Mouse (Mus musculus) WW6 (cell line): ENCODE results near the gene Lamtor2.
A peak's percentile ranks its signal among the peaks of the same experiment; 100 is the strongest.
"Not testable (repeated sequence)": the region's sequence is repeated elsewhere in the genome, so short reads cannot be mapped to it uniquely, and the experiment has no call there.

ENCODE experiments used
- DNase-seq: peaks from one replicate; pipeline ENCODE4 v3.0.0-alpha.2; 2013; ENCODE audit warnings: low read depth, low spot score

Lamtor2 gene

DNA sequence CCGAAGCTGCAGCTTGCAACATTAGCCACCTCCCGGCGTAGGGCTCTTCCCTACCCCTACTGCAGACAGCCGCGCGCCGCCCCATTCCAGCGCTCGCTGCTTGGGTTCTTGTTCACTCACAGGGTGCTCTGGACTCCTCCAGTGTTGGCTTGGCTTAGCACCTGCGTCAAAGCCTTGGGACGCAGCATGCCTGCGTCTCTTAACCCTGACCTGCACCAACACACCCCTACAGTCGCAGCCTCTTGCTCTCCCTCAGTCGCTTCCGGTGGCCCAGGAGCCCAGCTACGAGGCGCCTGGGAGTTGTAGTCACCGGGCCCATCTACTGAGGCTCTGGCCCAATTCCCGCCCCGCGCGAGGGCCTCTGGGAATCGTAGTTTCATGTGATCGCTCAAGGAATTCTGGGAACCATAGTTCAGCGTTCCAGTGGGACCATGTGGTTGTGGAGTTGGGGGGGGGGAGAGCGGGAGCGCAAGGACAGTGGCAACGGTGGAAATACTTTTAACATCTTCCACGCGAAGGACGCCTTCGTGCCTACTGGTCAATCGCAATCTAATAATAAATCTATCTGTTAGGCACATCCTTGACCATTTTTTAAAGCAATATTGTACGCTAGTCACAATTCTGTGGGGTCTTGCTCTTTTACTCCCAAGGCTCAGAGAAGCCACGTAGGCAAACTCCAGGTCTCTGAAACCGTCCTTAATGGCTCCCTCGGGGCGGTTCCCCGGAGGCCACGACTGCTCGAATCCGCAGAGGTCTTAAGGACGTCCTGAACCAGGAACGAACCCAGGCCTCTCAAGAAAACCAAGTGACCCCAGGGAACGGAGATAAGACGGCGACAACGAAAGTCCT, at the start of gene Lamtor2:
Gene Lamtor2 (minus strand): TSS at position 399 of the 849 bp plus-strand sequence.
- peak; percentile 93 for DNase-seq

DNA sequence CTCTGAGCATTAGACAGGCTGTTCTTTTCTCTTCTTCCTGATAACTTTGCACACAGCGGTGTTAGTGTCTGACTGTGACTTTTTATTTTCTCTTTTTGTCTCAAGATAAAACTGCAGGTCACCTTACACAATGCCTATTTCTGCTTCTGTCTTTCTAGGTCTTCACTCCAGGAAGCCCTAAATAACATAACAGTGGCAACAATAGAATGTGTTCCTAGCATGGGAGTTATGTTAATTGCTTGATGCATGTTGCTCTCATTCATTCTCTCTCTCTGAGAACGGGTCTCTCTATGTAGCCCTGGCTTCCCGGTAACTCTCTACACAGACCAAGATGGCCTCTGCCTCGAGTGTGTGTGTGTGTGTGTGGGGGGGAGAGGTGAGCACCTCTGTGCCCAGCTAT, 49.6 kb upstream of the Lamtor2 start:
- DNase-seq, result no peak

DNA sequence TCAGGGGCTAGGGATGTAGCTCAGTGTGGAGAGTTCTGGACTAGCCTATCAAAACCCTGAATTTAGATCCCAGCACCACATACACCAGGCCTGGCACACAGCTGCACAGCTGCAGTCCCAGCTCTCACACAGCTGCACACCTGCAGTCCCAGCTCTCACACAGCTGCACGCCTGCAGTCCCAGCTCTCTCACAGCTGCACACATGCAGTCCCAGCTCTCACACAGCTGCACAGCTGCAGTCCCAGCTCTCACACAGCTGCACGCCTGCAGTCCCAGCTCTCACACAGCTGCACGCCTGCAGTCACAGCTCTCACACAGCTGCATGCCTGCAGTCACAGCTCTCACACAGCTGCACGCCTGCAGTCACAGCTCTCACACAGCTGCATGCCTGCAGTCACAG, 43.7 kb upstream of the Lamtor2 start:
- DNase-seq, result not testable (repeated sequence)

DNA sequence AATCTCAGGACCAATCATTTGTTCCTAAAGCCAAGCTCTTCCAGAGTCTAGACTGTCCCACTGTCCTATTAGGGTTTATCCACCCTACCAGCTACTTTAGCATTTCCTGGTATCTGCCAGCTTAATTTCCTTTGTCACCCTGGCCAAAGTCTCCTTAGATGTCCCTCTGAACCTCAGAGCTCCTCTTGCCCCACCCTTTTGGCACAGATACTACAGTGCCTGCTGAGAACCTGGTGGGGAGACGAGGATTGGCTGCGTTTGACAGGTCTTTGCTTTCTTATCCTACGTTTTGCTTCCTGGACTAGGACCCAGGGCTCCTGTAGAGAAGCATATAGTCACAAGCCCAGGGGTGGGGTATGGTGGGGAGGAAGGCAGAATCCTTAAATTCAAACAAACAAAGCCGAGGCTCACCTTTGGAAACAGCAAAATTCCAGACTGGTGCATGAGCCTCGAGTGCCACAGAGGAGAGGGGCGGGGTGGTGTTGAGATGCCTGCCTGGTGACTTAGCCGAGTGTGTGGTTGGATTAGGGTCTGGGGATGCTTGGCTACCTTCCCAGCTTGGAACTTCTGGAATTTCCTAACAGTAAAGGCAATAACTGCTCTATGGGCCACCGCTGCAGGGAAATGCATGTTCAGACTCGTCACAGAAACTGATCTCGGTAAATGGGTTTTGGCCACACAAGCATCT, 41.2 kb upstream of the Lamtor2 start:
- DNase-seq, result no peak

DNA sequence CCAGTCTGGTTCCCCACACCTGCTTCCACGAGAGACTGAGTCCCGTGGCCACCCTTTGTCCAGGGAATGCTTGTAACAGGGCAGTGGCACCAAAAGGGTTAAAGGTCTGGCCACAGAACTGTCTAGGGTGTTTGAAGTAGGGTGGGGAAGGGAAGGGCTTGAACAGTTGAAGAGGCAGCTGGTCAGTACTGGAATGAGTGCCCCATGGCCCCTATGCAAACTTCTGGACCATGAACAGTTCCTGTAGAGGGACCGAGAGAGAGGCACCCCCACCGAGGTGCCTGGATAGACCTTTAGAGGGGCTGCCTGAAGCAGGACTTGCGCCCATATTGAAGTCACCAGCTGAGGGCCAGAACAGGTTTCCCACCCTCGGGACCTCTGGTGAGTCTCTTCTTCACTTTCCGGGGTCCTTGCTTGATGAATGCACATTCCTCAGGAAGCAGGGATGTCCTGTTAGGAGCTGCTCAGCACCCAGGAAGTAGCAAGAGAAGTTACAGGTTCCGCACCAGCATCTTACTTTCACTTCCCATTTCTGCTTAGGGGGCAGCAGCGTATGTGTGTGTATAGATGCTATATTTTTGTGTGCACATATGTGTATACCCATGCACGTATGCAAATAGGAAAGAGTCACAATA, 40.2 kb upstream of the Lamtor2 start:
- DNase-seq, result no peak

DNA sequence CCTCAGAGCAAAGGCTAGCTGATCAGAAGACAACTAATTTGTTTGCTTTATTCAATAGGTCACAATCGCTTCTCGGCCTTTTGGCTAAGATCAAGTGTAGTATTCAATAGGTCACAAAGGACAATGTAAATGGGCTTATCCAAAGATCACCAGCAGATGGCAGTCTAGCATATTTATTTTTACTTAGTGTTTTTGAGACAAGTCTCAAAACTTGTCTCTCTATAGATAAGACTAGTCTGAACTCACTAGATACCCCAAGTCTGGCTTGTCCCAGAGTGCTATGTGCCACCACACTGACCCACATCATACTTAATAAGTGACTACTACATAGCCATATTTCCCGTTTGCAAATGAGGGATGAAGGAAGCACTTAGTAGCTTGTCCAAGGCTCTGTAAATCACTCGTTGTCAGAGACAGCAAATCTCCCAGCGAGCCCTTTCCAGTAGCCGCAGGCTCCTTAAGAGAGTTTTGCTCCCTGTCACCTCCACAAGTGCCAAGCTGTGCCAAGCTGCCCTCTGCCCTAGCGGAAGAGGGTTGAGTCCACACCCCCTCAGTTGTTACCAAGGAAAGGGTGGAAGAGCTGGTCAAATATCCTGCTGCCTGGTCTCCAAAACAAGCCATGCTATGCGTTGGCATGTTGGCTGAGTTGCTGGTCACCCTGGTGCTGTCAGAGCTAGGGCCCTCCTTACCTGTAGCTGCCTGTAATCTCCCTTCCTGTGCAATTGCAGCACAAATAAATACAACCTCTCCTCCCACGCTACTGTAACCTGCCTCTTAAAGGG, 39.3 kb upstream of the Lamtor2 start:
- DNase-seq, result no peak

DNA sequence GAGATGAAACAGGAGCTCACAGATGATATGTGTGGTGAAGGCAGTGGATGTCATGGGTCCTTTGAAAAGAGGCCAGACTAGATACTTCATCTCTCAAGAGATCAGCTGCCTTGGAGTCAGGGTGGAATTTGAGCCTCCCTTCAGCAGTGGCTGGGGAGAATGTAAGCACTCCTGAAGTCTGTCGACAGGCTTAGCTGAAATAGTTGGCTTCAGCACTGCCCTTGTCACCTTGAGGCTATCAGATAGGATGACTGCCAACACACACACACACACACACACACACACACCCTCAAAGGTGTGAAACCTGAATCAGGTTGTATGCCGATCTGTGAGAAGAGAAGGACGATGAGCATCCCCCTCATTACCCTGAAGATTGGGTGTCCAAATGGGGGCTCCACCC, 38.2 kb upstream of the Lamtor2 start:
- no peak for DNase-seq

DNA sequence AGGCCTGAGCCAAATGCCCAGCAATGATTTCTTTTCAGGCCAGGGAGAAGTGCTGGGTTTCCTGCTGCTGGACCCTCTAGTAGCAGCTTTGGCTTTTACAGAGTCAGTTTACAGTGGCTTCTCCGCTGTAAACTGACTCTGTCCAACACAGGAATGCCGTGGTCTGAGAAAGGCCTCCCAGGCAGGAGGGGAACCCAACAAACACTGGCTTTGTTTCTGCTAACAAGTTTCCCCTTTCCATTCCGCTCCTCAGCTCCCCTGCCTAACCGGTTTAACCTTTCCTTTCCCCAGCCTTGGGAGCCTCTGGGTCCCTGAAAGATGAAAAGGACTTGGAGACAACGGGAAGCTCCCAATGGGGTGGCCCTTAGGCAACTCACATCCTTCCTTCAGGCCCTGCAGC, 37.4 kb upstream of the Lamtor2 start:
- DNase-seq, result no peak

DNA sequence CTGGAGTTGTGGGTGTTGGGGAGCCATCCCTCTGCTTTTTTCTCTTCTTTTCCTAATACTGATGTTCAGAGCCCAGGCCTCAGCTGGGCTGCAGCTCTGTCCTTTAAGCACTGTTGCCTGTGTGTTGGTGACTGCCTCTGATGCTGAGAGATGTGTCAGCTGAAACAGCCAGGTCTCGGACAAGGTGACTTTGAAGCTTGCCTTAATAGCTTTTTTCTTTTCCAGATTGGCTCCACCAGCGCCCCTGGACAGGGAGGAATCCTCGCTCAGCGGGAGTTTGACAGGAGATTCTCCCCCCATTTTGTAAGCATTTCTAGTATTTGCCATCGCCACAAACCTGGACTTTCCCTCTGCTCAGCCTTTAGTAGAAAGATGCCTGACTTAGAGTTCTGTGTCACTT, 33.8 kb upstream of the Lamtor2 start:
- DNase-seq, result no peak

DNA sequence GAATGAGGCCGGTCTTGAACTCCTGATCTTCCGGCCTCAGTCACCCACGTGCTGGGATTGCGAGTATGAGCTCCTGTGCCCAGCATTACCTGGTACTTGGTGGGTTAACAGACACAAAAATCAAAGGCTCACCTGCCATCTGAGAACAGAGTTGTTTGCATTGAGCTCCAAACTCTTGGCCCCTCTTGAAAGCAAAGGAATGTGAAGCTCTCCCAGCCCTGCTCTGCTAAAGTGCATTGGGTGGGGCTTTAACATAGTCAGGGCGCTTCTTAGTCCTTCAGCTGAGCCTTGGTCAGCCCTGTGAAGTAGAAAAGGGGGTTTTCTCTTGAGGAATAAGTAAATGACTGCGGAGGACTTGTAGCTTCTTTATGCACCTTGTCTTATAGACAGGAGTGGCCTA, 32.9 kb upstream of the Lamtor2 start:
- DNase-seq, result no peak

DNA sequence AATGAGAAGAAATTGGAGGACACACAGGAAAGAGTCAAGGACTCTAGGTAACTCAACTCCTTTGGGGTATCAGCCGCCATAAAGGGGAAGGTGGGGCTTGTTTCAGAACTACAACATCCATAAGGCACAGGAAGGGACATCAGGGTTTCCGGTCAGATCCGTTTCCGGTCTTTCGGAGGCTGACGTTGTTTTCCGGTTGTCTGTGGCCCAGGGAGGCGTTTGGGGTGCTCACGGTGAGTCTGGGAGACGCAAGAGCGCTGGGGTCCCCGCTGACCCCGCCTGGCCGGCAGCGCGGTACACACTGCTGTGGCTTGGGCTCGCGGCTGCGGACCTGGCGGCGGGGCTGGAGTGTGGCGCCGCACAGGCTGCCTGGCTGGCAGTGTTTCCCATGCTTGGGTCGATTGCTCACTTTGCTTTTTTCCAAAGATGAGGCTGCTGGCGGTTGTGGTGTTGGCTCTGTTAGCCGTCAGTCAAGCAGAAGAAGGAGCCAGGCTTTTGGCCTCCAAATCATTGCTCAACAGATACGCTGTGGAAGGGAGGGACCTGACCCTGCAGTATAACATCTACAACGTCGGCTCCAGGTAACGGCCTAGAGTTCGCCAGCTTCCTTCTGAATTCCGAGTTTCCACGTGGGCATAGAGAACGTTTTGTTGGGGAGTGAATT, 26.7 kb upstream of the Lamtor2 start:
- no peak for DNase-seq

DNA sequence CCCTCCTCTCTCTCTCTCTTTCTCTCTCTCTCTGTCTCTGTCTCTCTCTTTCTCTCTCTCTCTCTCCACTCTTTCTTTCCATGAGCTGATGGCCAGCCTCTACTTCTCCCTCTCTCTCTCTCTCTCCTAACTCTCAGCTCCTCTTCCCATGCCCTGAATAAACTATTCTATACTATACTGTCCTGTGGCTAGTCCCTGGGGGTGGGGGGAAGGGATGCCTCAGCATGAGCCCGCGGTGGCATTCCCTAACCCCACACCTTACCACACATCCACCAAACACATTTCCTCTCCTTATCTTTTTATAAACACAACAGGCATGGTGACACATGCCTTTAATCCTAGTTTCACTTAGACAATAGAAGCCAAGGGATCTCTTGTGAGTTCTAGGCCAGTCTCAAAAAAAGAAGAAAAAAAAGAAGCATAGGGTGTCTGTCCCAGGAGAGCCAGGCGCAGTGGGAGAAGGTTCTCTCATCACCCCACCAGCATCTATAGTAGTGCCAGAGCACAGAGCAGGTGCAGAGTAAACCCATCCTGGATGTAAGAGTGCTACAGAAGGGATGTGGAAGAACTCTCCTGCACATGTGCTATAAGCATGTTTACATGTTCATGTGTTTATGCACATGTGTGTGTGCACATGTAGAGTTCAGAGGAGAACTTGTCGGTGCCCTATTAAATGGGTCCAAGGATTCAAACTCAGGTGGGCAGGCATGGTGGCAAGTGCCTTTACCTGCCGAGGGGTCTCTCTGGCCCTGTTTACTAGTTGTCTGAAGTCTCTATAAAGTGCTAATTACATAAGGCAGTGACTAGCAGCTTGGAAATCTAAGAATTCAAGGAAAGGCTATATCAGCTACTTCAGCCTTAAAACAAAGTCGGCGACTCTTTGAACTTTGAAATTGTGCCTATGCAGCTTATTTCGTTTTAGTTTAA, 25.9 kb upstream of the Lamtor2 start:
- DNase-seq, result no peak

DNA sequence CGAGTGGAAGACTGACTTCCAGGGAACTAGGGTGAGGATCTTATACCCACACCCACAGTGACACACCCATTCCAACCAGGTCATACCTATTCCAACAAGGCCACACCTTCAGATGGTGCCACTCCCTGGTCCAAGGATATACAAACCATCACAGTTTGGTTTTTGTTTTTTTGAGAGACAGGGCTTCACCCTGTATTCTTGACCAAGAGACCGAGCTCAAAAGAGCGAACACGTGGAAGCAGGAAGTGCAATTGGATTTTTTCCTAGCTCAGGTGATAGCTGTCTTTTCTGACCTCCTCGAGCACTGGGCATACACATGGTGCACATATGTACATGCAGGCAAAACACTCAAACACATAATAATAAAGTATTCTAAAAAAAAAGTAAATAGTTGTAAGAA, 25.0 kb upstream of the Lamtor2 start:
- DNase-seq, result not testable (repeated sequence)

DNA sequence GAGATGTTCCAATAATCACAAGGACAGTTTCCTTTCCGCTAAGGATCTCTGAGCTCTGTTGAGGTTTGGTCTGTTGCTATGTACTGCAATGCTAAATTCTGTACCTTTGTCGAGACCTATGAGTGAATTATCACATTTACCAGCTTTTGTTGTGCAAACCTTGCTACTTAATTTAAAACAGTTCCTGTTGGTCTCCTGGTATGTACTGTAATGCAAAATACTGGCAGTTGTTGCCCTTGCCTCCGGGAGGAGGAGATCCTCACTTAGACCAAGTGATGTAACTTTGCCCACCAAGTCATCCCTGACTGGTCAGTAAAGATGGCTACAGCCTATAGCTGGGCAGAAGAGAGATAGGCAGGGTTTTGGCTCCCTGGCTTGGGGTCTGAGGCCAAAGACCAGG, 22.7 kb upstream of the Lamtor2 start, which contains the start of gene Ssr2:
Gene Ssr2 (plus strand): TSS at position 337 of the 400 bp plus-strand sequence.
- DNase-seq, result peak; percentile 60

DNA sequence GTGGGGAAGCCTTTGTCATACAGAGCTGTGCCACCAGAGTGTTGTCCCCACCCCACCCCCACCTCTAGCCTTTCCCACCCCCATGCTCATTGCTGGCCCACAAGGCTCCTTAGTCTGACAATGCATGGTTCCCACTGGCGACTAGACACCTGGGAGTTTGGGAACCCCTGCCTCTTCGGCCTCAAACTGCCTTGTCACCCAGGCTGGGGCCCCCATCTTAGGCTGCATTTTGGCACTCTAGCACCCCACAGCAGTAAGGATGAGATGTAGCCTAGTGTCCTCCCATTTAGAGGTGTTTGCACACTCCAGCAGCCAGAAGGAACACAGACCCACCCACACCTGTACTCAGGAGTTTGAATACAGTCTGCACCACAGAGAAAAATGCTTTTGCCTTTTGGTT, 20.9 kb upstream of the Lamtor2 start:
- no peak for DNase-seq

DNA sequence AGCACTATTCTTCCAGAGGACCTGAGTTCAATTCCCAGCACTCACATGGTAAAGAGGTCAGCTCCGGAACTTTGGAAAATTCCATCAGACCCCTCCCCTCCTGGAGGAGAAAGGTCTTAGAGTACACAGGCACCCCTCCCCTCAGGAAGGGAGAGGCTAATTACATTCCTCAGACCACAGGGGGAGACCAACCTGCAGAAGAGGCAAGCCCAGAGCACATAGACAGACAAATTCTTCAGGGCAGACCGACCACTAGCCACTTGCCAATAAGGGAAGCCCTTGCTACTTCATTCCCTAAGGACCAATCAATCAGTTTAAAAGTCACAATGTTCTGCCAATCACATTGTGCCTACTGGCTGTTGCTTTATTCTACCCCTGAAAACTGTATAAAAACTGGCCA, 20.0 kb upstream of the Lamtor2 start:
- peak; percentile 79 for DNase-seq

DNA sequence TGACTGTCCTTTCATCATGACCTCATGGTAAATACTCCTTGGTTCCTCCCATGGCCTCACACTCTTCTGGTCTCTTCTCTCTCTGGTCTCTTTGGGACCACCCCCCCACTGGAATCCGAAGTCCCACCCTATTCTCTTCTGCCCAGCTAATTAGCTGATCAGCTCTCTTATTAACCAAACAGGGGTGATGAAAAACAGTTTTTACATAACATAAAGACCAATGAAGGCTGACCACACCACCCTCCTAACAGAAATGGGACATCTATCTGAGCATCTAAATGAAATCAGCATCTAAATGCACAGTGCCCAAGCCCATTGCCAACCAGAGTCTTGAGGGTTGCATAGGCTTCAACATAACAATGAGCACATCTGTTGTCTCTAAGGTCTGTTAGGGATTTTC, 19.0 kb upstream of the Lamtor2 start:
- peak; percentile 80 for DNase-seq

DNA sequence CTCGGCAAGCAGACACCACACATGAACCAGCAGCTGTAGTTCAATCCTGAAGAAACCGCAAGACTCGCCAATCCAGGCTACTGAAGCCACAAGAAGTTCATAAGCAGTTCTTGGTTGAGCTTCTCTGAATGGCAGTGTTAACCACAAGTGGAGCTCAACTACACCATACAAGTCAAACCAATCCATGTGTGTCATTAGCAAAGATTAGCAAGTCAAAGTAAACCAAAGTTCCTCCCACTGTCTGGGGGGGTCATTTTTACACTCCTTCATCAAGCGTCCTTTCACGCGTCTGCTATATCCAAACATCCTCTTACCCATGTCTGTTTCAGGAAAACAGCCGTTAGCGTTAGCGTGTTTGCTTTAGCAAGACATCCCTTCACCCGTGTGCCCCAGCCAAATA, 17.5 kb upstream of the Lamtor2 start:
- DNase-seq, result no peak

DNA sequence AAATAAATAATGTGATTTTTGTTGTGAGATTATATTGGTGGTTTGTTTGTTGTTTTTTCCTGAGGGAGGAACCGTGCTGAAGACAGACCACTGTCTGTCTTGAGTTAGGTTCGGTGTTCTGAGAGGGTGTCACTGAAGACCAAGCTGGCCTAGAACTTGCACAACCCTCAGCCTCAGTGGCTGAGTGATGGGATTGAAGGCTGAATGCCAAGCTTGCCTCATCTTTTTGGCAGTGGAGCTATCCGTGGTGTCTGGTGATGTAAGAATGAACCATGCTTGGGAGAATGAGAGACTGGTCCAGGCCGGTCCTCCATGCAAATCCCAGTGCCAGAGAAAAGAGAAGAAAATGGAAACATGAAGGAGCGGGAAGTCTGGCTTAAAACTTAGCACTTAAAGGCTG, 16.8 kb upstream of the Lamtor2 start:
- no peak for DNase-seq

DNA sequence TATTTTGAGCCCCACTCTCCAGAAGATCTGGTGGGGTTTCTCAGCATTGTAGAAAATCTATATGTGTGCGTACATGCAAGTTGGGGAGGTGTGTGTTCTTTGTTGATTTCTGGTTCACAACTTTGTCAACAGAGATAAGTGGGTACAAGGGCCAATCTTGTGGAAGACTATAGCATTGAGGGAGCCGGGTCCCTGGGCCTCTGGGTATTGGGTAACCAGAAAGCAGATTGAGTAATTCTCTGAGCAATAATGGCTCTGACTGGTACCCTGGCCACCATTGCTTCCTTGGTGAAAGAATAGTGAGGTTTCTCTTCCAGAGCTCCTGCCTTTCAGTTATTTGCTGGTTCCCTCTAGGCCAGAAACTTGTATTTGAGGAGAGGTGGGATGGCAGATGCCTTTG, 16.2 kb upstream of the Lamtor2 start:
- no peak for DNase-seq
